Mouse (Mus musculus): ENCODE data around the gene Sik2. TPM values are rescaled to one million over a fixed set of nuclear protein-coding genes. Genes with fewer than 3 reads are reported as not detected.

The Sik2 gene
- 29.1 TPM for polyA plus RNA-seq (2014; fragmentation: Illumina TruSeq; extraction: RNeasy Lipid Tissue Mini Kit (QIAGEN cat#74804))

GRCm38 (mm10) chr9:51008841-51009655 is at the start of gene Sik2:
Gene Sik2 (minus strand): TSS chr9:51009073.

GRCm38 (mm10) chr9:50845081-50845480 is 163.8 kb downstream of the Sik2 start, which contains the start of gene Ppp2r1b:
Gene Ppp2r1b (plus strand): TSS chr9:50845301.

Other genes starting within 250 kb of the Sik2 start
- 5.1 TPM for gene Fdxacb1, start 240.8 kb downstream of the Sik2 start, polyA plus RNA-seq (2014; fragmentation: Illumina TruSeq; extraction: RNeasy Lipid Tissue Mini Kit (QIAGEN cat#74804))
- gene Alg9, start 234.1 kb downstream of the Sik2 start, polyA plus RNA-seq (2014; fragmentation: Illumina TruSeq; extraction: RNeasy Lipid Tissue Mini Kit (QIAGEN cat#74804)) = 10.7 TPM
- 61.9 TPM for gene 1110032A03Rik, start 233.6 kb downstream of the Sik2 start, polyA plus RNA-seq (2014; fragmentation: Illumina TruSeq; extraction: RNeasy Lipid Tissue Mini Kit (QIAGEN cat#74804))
- 32.0 TPM for gene Ppp2r1b, start 163.8 kb downstream of the Sik2 start, polyA plus RNA-seq (2014; fragmentation: Illumina TruSeq; extraction: RNeasy Lipid Tissue Mini Kit (QIAGEN cat#74804))
- gene Btg4, start 51.8 kb upstream of the Sik2 start, polyA plus RNA-seq (2014; fragmentation: Illumina TruSeq; extraction: RNeasy Lipid Tissue Mini Kit (QIAGEN cat#74804)) = 36.3 TPM
- 20.5 TPM for gene Layn, start 68.0 kb upstream of the Sik2 start, polyA plus RNA-seq (2014; fragmentation: Illumina TruSeq; extraction: RNeasy Lipid Tissue Mini Kit (QIAGEN cat#74804))
- 10.3 TPM for gene 4833427G06Rik, start 93.0 kb upstream of the Sik2 start, polyA plus RNA-seq (2014; fragmentation: Illumina TruSeq; extraction: RNeasy Lipid Tissue Mini Kit (QIAGEN cat#74804))
- not detected for gene Gm32742, start 156.4 kb upstream of the Sik2 start, polyA plus RNA-seq (2014; fragmentation: Illumina TruSeq; extraction: RNeasy Lipid Tissue Mini Kit (QIAGEN cat#74804))
- 1.2 TPM for gene Pou2af1, start 204.6 kb upstream of the Sik2 start, polyA plus RNA-seq (2014; fragmentation: Illumina TruSeq; extraction: RNeasy Lipid Tissue Mini Kit (QIAGEN cat#74804))

Data from ovary, adult 10 weeks (tissue).